Mouse (Mus musculus) limb, embryonic 14.5 days (tissue): ENCODE measurements around the gene Mpi. TPM values are rescaled to one million over a fixed set of nuclear protein-coding genes. Genes with fewer than 3 reads are reported as not detected.
A peak's percentile ranks its signal among the peaks of the same experiment; 100 is the strongest.

Experiments used
- ATAC-seq: fragments of 200-750 bp; cut with Nextera tagmentation; 2 replicates; pipeline ENCODE4 v1.8.0; 2017; ENCODE audit warnings: low read depth, moderate number of reproducible peaks, moderate TSS enrichment; ENCODE audit not compliant: low FRiP score
- DNase-seq: peaks from one replicate; pipeline ENCODE4 v3.0.0-alpha.2; 2015; ENCODE audit warnings: low spot score
- H3K27ac ChIP-seq: fragments of 300-500 bp; sonication (generic); replicated peaks from 2 replicates; pipeline ENCODE4 v1.5.1; 2014; ENCODE audit warnings: low read depth, mild to moderate bottlenecking, low read length, moderate library complexity, mixed read lengths
- H3K27me3 ChIP-seq: fragments of 300-500 bp; sonication (generic); 2 replicates; pipeline ENCODE4 v1.6.1; 2014; ENCODE audit warnings: low read length, mixed read lengths; ENCODE audit not compliant: control insufficient read depth, insufficient read depth
- H3K36me3 ChIP-seq: fragments of 300-500 bp; sonication (generic); 2 replicates; pipeline ENCODE4 v1.6.1; 2014; ENCODE audit warnings: mild to moderate bottlenecking, low read length, moderate library complexity, mixed read lengths; ENCODE audit not compliant: control insufficient read depth, insufficient read depth
- H3K4me1 ChIP-seq: fragments of 300-500 bp; sonication (generic); 2 replicates; pipeline ENCODE4 v1.6.1; 2014; ENCODE audit warnings: antibody characterized with exemption, low read length, mixed read lengths; ENCODE audit not compliant: control insufficient read depth, insufficient read depth
- H3K4me2 ChIP-seq: fragments of 300-500 bp; sonication (generic); replicated peaks from 2 replicates; pipeline ENCODE4 v1.6.1; 2014; ENCODE audit warnings: low read depth, mild to moderate bottlenecking, low read length, moderate library complexity; ENCODE audit not compliant: severe bottlenecking
- H3K4me3 ChIP-seq: fragments of 300-500 bp; sonication (generic); replicated peaks from 2 replicates; pipeline ENCODE4 v1.5.1; 2014; ENCODE audit warnings: low read length
- H3K9ac ChIP-seq: fragments of 300-500 bp; sonication (generic); 2 replicates; pipeline ENCODE4 v1.6.1; 2014; ENCODE audit warnings: mild to moderate bottlenecking, low read depth, low read length, moderate library complexity; ENCODE audit not compliant: severe bottlenecking
- H3K9me3 ChIP-seq: fragments of 300-500 bp; sonication (generic); 2 replicates; pipeline ENCODE4 v1.6.1; 2016; ENCODE audit warnings: low read length; ENCODE audit not compliant: control insufficient read depth
- POLR2A ChIP-seq: fragments of 200-500 bp; IDR thresholded peaks from 2 replicates; pipeline ENCODE4 v1.8.0; 2012; ENCODE audit warnings: inconsistent platforms, mild to moderate bottlenecking, moderate library complexity, borderline replicate concordance; ENCODE audit not compliant: insufficient read depth, insufficient read length; ENCODE audit errors: extremely low read depth
- WGBS: fragments of 180-500 bp; shearing (Covaris S2); extraction: QIAGEN DNeasy Blood & Tissue Kit; methylation state at CpG from one replicate; pipeline ENCODE4 v1.1.7; 2014; 5-methylcytosine and 5-hydroxymethylcytosine counted together
- polyA plus RNA-seq, 2 experiments: library from polyadenylated mRNA; depleted of rRNA in 1 of 2; stranded (reverse) in 1 of 2; unstranded in 1 of 2; fragments of >200 nt; fragmentation: Nextera tagmentation in 1 of 2; extraction: Ambion mirVana in 1 of 2; gene quantifications; 2 replicates each; pipeline versions ENCODE4 v1.2.1 to v1.2.3; 2012 to 2014

Mpi gene
- polyA plus RNA-seq, 2 experiments = 34.4 to 51.0 TPM

GRCm38 (mm10) chr9:57520375-57521055 is 32.0 kb downstream of the Mpi start:
- H3K27me3 ChIP-seq = no peaks in the 10 kb centered on the region
- TF ChIP-seq POLR2A = no peak
- DNase-seq = no peak
- peak overlapping the region; percentile 95 for H3K4me3 ChIP-seq
- WGBS = 25% methylated on average over 16 of the region's 16 CpGs
- peak overlapping the region; percentile 92 for H3K4me2 ChIP-seq
- H3K36me3 ChIP-seq = no peaks in the 10 kb centered on the region
- peak; percentile 45; the same call in 1 of the 2 replicates for ATAC-seq
- H3K27ac ChIP-seq = no peak overlapping the region
- peaks cover 10% of the 10 kb centered on the region; the same call in 1 of the 2 replicates for H3K4me1 ChIP-seq
- no peaks in the 10 kb centered on the region for H3K9me3 ChIP-seq
- peak overlapping the region; percentile 92 for H3K9ac ChIP-seq

DNA sequence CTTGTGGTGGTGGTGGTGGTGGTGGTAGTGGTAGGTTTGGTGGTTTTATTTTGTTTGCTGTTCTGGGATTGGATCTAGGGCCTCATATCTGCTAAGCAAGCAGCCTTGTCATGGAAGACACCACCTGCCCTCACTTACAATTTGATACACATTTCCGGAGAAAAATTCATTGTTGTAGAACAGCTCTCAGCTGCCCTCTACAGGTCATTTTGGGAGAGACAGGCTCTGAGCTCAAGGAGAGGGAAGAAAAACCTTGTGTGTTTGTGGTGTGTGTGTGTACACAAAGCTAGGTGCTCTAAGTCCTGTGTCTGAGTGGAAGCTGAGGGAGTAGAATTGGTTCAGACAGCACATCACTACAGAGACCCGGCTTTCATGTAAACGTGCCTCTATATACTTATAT is 35.5 kb downstream of the Mpi start:
- H3K27me3 ChIP-seq = no peaks in the 10 kb centered on the region
- no peak for TF ChIP-seq POLR2A
- ATAC-seq (no peak), DNase-seq (peak; percentile 47)
- H3K27ac ChIP-seq = no peak overlapping the region
- H3K9me3 ChIP-seq = no peaks in the 10 kb centered on the region
- H3K36me3 ChIP-seq = no peaks in the 10 kb centered on the region
- H3K4me2 ChIP-seq = no peak overlapping the region
- H3K9ac ChIP-seq = no peak overlapping the region
- peaks cover 3% of the 10 kb centered on the region; the same call in 1 of the 2 replicates for H3K4me1 ChIP-seq
- no peak overlapping the region for H3K4me3 ChIP-seq
- 16% methylated on average over 3 of the region's 3 CpGs for WGBS

DNA sequence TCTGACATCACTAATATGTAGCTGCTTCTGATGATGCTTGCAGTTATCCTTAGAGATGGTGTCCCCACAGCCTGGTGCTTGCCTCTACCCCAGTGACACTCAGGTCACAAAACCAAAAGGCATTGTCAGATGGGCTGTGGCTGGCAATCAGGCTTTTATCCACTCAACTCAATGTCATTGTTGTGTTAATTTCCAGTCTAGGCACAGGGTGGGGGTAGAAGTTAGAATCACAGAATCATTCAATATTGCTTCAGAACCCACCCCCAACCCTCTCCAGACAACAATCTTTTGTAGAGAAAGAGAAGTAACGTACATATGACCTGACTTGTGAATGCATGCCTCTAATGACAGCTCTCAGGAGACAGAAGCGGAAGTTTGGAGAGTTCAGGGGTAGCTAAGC is 42.0 kb downstream of the Mpi start:
- WGBS = 79% methylated on average over 2 of the region's 2 CpGs
- no peak for ATAC-seq
- H3K9me3 ChIP-seq = no peaks in the 10 kb centered on the region

DNA sequence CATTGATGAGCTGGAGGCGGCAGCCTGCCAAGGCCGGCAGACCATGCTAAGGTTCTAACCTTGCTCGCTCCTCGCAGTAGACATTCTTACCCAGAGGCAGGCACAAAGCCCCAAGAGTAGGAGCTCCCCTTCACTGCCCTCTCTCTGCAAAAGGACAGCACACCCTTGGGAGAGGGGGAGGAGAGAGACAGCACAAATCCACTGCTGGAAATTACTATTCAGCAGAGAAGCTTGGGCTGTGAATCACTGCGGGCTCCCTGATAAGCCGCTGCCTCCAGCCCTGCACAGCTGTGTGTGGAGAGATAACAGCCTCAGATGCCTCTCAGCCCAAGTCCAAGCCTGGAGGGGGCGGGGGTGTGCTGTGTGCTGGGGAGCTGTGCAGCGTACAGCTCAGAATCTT is 46.9 kb downstream of the Mpi start:
- no peak for DNase-seq

More for the DNA sequence above, 42.0 kb downstream of the Mpi start:
- DNase-seq = no peak
- no peak overlapping the region for H3K4me2 ChIP-seq
- H3K27ac ChIP-seq = no peak overlapping the region
- no peak for TF ChIP-seq POLR2A
- no peak overlapping the region for H3K9ac ChIP-seq
- no peaks in the 10 kb centered on the region for H3K4me1 ChIP-seq
- peaks cover 11% of the 10 kb centered on the region for H3K27me3 ChIP-seq
- H3K4me3 ChIP-seq = no peak overlapping the region
- no peaks in the 10 kb centered on the region for H3K36me3 ChIP-seq

GRCm38 (mm10) chr9:57504891-57505290 is 47.7 kb downstream of the Mpi start:
- H3K36me3 ChIP-seq = no peaks in the 10 kb centered on the region
- H3K27ac ChIP-seq = no peak overlapping the region
- peaks cover 65% of the 10 kb centered on the region for H3K27me3 ChIP-seq
- H3K4me2 ChIP-seq = peak overlapping the region; percentile 95; the same call in 1 of the 2 replicates
- H3K9ac ChIP-seq = no peak overlapping the region
- H3K9me3 ChIP-seq = no peaks in the 10 kb centered on the region
- peak overlapping the region; percentile 46; the same call in 1 of the 2 replicates for H3K4me3 ChIP-seq
- DNase-seq (no peak), ATAC-seq (no peak)
- H3K4me1 ChIP-seq = peaks cover 21% of the 10 kb centered on the region
- no peak for TF ChIP-seq POLR2A
- 51% methylated on average over 10 of the region's 10 CpGs for WGBS

More for the DNA sequence above, 46.9 kb downstream of the Mpi start:
- no peaks in the 10 kb centered on the region for H3K9me3 ChIP-seq
- ATAC-seq = no peak
- WGBS = 13% methylated on average over 8 of the region's 8 CpGs
- no peak overlapping the region for H3K9ac ChIP-seq
- H3K4me2 ChIP-seq = no peak overlapping the region
- H3K36me3 ChIP-seq = no peaks in the 10 kb centered on the region
- TF ChIP-seq POLR2A = no peak
- peaks cover 21% of the 10 kb centered on the region for H3K4me1 ChIP-seq
- H3K27me3 ChIP-seq = peaks cover 58% of the 10 kb centered on the region
- H3K27ac ChIP-seq = no peak overlapping the region
- H3K4me3 ChIP-seq = no peak overlapping the region

- Histone ChIP-seq H3K4me1 (peaks cover 21% of the 10 kb centered on the region), H3K9ac (peak overlapping the region; percentile 41), H3K27me3 (peaks cover 70% of the 10 kb centered on the region), H3K36me3 (no peaks in the 10 kb centered on the region), H3K4me2 (peak overlapping the region; percentile 95), H3K27ac (no peak overlapping the region), H3K9me3 (no peaks in the 10 kb centered on the region), H3K4me3 (peak overlapping the region; percentile 46)
- DNase-seq (no peak), ATAC-seq (0 out of 2 replicates have a peak, but pooled peaks have one; percentile 50)
- no peak for TF ChIP-seq POLR2A
- 1% methylated on average over 25 of the region's 34 CpGs for WGBS
These were observed 48.2 kb downstream of the Mpi start for GRCm38 (mm10) chr9:57504381-57504700.
